Mouse (Mus musculus) hematopoietic stem cell, adult 5-6 weeks (primary cell): ENCODE results near the gene Gpat2. TPM values are rescaled to one million over a fixed set of nuclear protein-coding genes. Genes with fewer than 3 reads are reported as not detected.

ENCODE experiments used
- ATAC-seq, 2 experiments: fragments of 125-278 bp in 1 of 2; replicated peaks in 1 of 2; 2 replicates each; pipeline ENCODE4 v1.8.0; 2016 to 2017; ENCODE audit warnings: inconsistent platforms in 2 of 2, mild to moderate bottlenecking in 2 of 2, moderate number of reproducible peaks in 2 of 2, low read depth in 1 of 2, moderate TSS enrichment in 1 of 2; ENCODE audit not compliant: low FRiP score in 2 of 2, poor library complexity in 2 of 2, severe bottlenecking in 2 of 2, insufficient read depth in 1 of 2, low TSS enrichment in 1 of 2
- total RNA-seq: library from RNA; stranded (forward); fragments of 172-1452, 232-1000 nt; gene quantifications from 2 replicates; pipeline ENCODE4 v1.2.3, GENCODE M21; 2017

The Gpat2 gene
- total RNA-seq, 1 experiment from 2014 or later = not detected

DNA sequence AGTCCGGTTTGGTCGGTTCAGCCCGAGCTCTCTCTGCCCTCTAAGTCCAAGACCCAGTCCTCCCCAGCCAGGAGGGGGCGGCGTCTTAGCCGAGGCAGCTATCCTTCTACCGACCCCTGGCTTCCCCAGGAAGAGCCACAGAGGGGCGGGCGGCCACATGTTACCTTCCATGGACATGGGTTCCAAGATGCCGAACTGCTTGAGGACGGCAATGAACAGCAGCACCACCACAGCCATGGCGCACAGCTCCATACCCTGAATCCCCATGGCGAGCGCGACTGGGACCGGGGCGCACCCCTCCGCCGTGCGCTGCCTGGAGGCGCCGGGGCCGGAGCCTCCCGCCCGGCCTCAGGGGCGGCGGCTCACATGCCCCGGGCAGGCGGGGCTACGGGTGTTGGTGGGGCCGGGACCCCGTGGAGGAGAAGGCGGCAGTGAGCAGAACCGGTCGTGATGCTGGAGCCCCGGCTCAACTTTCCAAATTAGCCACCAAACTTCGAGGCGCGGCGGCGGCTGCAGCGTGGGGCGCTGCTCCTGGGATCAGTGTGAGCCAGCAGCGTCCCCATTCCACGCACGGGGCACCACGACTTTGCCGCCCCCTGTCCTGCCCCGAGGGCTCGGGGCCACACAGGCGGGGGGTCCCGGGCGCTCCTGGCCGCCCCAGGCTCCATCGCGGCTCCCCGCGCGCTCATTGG is 57.0 kb downstream of the Gpat2 start:
- ATAC-seq = no peak

DNA sequence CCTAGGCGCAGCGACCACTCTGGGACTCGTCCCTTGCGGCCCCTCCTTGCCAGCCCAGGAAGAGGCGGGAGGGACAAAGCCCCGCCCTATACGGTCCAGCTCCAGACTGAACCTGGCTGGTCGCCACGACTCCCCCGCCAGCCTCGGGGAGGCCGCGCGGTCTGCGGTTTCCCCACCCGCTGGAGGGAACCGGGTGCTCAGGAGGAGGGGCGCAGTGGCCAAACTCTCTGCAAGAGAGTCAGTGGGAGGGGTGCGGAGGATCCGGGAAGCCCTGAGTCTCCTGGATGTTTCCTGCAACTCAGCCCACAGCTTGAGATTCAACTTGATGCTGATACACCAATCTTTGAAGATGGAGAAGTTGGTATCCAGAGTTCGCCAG is 57.5 kb downstream of the Gpat2 start:
- ATAC-seq = peak; percentile 68 to 70

DNA sequence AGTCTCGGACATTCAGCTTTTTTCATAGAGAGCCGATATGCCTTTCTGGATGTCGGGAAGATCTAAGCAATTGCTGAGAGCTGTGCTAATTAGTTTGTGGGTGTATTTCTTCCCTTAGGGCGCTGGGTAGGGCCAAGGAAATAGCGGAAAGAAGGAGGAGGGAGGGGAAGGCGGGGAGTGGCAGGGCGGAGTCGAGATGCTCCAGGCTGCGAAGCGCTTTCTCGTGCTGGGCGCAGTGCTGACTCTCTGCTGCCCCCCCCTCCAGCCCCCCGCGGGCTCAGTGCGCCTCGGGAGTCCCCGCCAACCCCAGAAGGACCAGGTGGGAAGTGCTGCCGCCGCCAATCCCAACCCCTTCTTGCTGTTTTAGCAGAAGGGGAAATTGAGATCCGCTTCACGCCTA is 58.0 kb downstream of the Gpat2 start:
- no peak for ATAC-seq

DNA sequence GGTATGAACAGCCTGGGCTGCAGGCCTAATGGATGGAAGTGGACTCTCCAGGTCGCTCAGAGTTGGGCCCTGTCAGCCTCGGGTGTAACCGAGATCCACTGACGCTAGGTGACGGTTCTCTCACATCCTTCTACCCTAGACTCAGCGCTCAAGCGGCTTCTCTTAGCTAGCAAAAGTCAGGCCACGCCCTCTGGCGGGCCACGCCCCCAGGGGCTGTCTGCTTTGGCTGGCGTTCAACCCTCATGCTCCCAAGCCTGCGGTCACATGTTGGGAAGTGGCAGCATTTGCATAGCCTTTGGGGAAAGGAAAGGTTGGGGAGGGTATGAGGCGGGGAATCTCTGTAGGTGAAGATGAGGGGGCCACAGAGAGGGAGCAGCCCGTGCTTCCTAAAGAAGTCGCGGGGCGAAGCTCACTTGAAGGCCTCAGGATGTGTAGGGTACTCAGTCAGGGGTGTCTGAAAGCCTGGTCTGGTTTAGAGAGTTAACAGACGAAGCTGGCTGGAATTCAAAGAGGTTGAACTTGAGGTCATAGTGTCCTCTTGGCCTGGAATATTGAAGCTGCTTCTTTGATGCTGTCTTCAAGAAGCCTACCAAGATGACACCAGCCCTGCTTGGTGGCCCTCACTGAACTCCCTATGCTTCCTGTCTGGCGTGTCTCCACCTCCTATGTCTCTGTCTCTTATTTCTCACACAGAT is 59.6 kb downstream of the Gpat2 start:
- ATAC-seq = peak; percentile 43 to 49; a peak in 3 of 4 replicates

Other genes starting within 250 kb of the Gpat2 start
- gene 1810024B03Rik, start 216.9 kb upstream of the Gpat2 start, total RNA-seq = 3.8 and 7.1 TPM in 2 replicates
- 175 and 188 TPM in 2 replicates for gene Snrnp200, start 216.8 kb upstream of the Gpat2 start, total RNA-seq
- gene Ciao1, start 177.4 kb upstream of the Gpat2 start, total RNA-seq = 34.3 and 35.6 TPM in 2 replicates
- 34.3 and 34.8 TPM in 2 replicates for gene Tmem127, start 177.3 kb upstream of the Gpat2 start, total RNA-seq
- gene Stard7, start 155.0 kb upstream of the Gpat2 start, total RNA-seq = 135 and 142 TPM in 2 replicates
- 246 and 271 TPM in 2 replicates for gene Dusp2, start 89.0 kb upstream of the Gpat2 start, total RNA-seq
- 0.05 and 0.25 TPM in 2 replicates for gene Astl, start 86.6 kb upstream of the Gpat2 start, total RNA-seq
- gene Adra2b, start 62.0 kb upstream of the Gpat2 start, total RNA-seq = 0.45 TPM in 1 of 2 replicates, not detected in the other
- 16.2 and 23.0 TPM in 2 replicates for gene Fahd2a, start 19.4 kb downstream of the Gpat2 start, total RNA-seq
- 4.0 and 4.5 TPM in 2 replicates for gene Kcnip3, start 96.9 kb downstream of the Gpat2 start, total RNA-seq
- gene Prom2, start 116.3 kb downstream of the Gpat2 start, total RNA-seq = 0.31 and 1.1 TPM in 2 replicates
- 3.6 and 3.9 TPM in 2 replicates for gene Zfp661, start 161.9 kb downstream of the Gpat2 start, total RNA-seq
- gene Mrps5, start 162.0 kb downstream of the Gpat2 start, total RNA-seq = 103 and 107 TPM in 2 replicates
- not detected in 2 replicates for gene Mal, start 231.5 kb downstream of the Gpat2 start, total RNA-seq